Mouse (Mus musculus) bone marrow macrophage, adult 2 months (primary cell): ENCODE data around the gene Tmem151b.

Experiments
- CTCF ChIP-seq: IDR thresholded peaks from 2 replicates; pipeline ENCODE4 v1.5.1; 2012; ENCODE audit warnings: low read depth, mild to moderate bottlenecking, low read length, moderate library complexity
- POLR2A ChIP-seq: IDR thresholded peaks from 2 replicates; pipeline ENCODE4 v1.6.1; 2012; ENCODE audit warnings: mild to moderate bottlenecking, low read depth, low read length, borderline replicate concordance

DNA sequence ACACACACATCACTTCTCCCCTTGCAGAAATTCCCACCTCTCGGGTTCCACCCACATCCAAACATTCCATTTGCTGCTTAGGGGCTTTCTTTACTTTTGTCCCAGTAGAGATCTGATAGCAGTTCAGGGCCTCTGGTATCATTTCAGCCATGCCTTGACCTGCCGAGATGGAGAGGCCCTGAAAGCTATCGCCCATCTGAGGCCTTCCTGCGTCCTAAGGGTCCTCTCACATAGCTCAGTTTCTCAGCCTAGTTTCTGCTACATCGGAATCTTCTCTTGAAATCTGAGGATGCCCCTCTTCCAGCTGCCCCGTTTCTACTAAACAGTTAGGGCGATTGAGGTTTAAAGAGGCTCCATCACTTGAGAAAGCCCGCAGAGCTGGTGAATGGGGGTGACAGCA lies 44.7 kb upstream of the Tmem151b start:
- TF ChIP-seq POLR2A = no peak
- TF ChIP-seq CTCF = no peak
